Mouse (Mus musculus): ENCODE data around the gene Tsg101. TPM values are rescaled to one million over a fixed set of nuclear protein-coding genes. Genes with fewer than 3 reads are reported as not detected.

Tsg101 gene
- 54.3 TPM for total RNA-seq (2023)

DNA sequence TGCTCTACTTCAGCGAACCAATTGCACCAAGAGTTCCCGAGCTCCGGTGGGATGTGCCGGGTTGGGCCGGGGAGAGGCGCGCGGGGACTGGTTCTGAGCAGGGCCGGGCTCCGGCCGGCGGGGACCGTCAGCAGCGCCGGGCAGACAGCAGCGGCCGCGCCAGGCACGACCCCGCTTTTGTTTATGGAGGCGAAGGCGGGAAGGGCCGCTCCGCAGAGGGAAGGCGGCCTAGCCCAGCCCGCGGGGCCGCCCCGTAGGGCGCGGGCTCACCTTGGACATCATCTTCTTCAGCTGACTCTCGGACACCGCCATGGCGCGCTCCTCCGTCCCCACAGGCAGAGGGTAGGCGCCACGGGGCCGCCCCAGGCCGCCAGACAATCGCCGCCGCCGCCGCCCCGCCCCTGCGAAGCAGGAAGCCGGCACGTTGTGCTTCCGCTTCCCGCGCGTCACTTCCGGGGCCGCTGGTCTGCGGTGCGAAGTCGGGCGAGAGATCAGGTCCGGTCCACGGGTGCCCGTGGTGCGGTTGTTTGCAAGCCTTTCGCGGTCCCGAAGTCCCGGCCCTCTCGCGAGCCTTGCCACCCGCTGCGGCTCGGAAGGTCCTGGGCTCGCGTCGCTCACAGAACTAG is at the start of gene Tsg101:
Gene Tsg101, minus strand, starts transcription at position 419 of the 626 bp plus-strand sequence.

DNA sequence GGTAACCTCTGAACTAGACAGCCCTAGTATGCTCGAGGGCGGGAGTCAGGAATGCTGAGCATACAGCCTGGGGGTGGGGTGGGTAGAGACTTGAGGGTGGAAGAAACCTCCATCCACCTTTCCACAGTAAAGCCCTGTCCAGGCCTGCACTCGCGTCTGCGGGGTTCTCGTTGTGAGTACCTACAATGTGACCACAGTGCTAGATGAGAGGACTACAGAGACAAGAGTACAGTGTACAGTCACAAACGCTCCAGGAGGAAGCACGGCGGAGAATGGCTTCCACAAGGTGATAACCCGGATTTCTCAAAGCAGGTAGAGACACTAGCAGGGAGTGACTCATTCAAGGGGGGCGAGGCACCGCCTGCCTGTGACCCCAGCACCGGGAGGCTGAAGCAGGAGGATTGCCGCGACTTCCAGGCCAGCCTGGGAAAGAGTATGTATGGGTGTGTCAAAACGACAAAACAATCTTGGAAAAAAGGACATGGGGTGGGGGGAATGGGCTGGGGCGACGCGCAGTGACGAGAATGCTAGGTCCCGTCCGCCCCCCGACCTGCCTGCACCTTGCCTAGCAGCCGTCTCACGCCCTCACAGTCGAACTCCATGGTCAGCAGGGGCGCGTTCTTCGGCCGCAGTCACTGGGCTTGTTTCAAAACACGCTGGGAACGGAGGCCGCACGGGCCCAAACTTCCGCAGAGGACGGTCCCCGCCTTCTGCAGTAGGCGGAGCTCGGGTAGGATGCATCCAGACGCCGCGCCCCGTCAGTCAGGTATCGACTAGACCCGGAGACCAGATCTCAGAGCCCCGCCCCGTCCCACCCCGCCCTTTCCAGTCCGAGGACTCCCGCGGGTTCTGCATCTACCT is 38.3 kb upstream of the Tsg101 start, which contains the start of gene Uevld:
Gene Uevld, minus strand, starts transcription at position 697 of the 861 bp plus-strand sequence.

GRCm38 (mm10) chr7:46860996-46861395 is 58.8 kb downstream of the Tsg101 start, which contains the start of gene Ldhc:
Gene Ldhc, plus strand, starts transcription at chr7:46861203.

DNA sequence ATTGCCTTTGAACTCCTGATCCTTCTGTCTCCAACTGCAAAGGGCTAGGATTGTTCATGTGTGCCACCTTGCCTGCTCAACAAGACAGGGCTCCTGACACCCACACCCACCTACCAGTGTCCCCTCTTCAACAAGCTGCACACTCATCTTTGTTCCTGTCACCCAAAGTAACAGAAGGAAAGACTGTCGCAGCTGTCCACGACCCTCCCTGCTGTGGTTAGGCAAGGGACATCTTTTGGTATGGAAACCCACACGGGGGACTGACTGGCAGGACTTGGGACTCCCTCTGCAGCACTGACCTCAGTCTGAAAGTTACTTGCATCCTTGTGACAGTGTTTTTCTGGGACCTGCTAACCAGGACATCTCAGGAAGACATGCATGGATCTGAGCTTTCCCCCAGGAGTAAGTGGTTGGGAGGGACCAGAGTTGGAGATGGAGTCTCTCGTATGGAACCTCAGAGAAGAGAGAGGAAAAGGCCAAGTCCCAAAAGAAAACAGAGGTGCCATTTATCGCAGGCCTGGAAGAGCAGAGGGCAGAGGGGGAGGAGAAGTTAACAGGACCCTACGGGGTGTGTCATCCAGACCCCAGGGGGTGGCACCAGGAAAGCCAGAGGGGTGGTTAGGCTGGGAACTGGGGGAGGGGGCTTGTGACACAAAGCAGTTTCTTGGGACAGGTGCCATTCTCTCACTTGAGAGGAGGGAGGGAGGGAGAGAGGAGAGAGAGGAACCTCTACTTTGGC is 78.8 kb downstream of the Tsg101 start, which contains the start of gene Ldha:
Gene Ldha, plus strand, starts transcription at position 689 of the 739 bp plus-strand sequence.

Other genes with a start within 250 kb of the Tsg101 start
- not detected for gene Tph1, start 247.4 kb downstream of the Tsg101 start, total RNA-seq (2023)
- 15.2 TPM for gene Saal1, start 209.3 kb downstream of the Tsg101 start, total RNA-seq (2023)
- not detected for gene Saa3, start 204.3 kb downstream of the Tsg101 start, total RNA-seq (2023)
- gene Saa4, start 187.4 kb downstream of the Tsg101 start, total RNA-seq (2023): not detected
- not detected for gene Saa1, start 177.0 kb downstream of the Tsg101 start, total RNA-seq (2023)
- not detected for gene Saa2, start 168.2 kb downstream of the Tsg101 start, total RNA-seq (2023)
- 40.6 TPM for gene Hps5, start 123.9 kb downstream of the Tsg101 start, total RNA-seq (2023)
- 52.7 TPM for gene Gtf2h1, start 123.9 kb downstream of the Tsg101 start, total RNA-seq (2023)
- gene Ldha, start 78.5 kb downstream of the Tsg101 start, total RNA-seq (2023): 212 TPM
- not detected for gene Ldhc, start 58.8 kb downstream of the Tsg101 start, total RNA-seq (2023)
- 4.4 TPM for gene Uevld, start 38.6 kb upstream of the Tsg101 start, total RNA-seq (2023)
- not detected for gene Gm9999, start 63.6 kb upstream of the Tsg101 start, total RNA-seq (2023)
- 66.1 TPM for gene Spty2d1, start 88.4 kb upstream of the Tsg101 start, total RNA-seq (2023)
- 4.3 TPM for gene Tmem86a, start 130.6 kb upstream of the Tsg101 start, total RNA-seq (2023)
- gene Ptpn5, start 213.7 kb upstream of the Tsg101 start, total RNA-seq (2023): not detected